Mouse (Mus musculus): ENCODE data around the gene Rgp1. TPM values are rescaled to one million over a fixed set of nuclear protein-coding genes. Genes with fewer than 3 reads are reported as not detected.
A peak's percentile ranks its signal among the peaks of the same experiment; 100 is the strongest.

The Rgp1 gene
- polyA plus RNA-seq, 1 experiment from 2014 or later: 13.7 TPM

GRCm38 (mm10) chr4:43560976-43561375 lies 17.5 kb upstream of the Rgp1 start:
- WGBS: 8% methylated on average over 2 of the region's 2 CpGs
- no peak for TF ChIP-seq CTCF (IDR thresholded peaks at IDR 0.05)
- no peak for TF ChIP-seq EP300 (IDR thresholded peaks at IDR 0.05)
- peak; percentile 25 for DNase-seq (ENCODE audit: low spot score)
- peak overlapping the region; percentile 93 for H3K9ac ChIP-seq (replicated peaks; ENCODE audit: low read depth)
- H3K4me3 ChIP-seq (ENCODE audit: low read depth, low read length): peak overlapping the region; percentile 80
- H3K36me3 ChIP-seq (ENCODE audit: insufficient read depth, low read length): peaks cover 17% of the 10 kb centered on the region
- ATAC-seq: no peak
- peak overlapping the region; percentile 67 for H3K4me2 ChIP-seq (replicated peaks; ENCODE audit: low read depth, low read length)
- peaks cover 39% of the 10 kb centered on the region for H3K4me1 ChIP-seq (ENCODE audit: insufficient read depth, low read depth, low read length)
- no peaks in the 10 kb centered on the region for H3K9me3 ChIP-seq (ENCODE audit: low read length)
- no peaks in the 10 kb centered on the region for H3K27me3 ChIP-seq (replicated peaks; ENCODE audit: insufficient read depth, low read length)
- peak overlapping the region; percentile 99 for H3K27ac ChIP-seq (ENCODE audit: low read length)

- Histone ChIP-seq H3K27ac (ENCODE audit: low read length) (peak overlapping the region; percentile 99), H3K36me3 (ENCODE audit: insufficient read depth, low read length) (peaks cover 20% of the 10 kb centered on the region), H3K27me3 (replicated peaks; ENCODE audit: insufficient read depth, low read length) (no peaks in the 10 kb centered on the region), H3K4me3 (ENCODE audit: low read depth, low read length) (peak overlapping the region; percentile 80), H3K9ac (replicated peaks; ENCODE audit: low read depth) (peak overlapping the region; percentile 93), H3K4me1 (ENCODE audit: insufficient read depth, low read depth, low read length) (peaks cover 39% of the 10 kb centered on the region), H3K9me3 (ENCODE audit: low read length) (no peaks in the 10 kb centered on the region), H3K4me2 (replicated peaks; ENCODE audit: low read depth, low read length) (peak overlapping the region; percentile 67)
- under 1% methylated on average over 16 of the region's 16 CpGs for WGBS
- no peak for DNase-seq (ENCODE audit: low spot score)
- TF ChIP-seq EP300 (IDR thresholded peaks at IDR 0.05) (peak; percentile 23; the same call in 1 of the 2 replicates), CTCF (IDR thresholded peaks at IDR 0.05) (no peak)
- no peak for ATAC-seq
These were observed 17.0 kb upstream of the Rgp1 start for GRCm38 (mm10) chr4:43561436-43561996.

GRCm38 (mm10) chr4:43561997-43562768 lies 16.3 kb upstream of the Rgp1 start, which contains the start of the genes Creb3 and Tln1:
Gene Creb3 (plus strand): TSS chr4:43562332.
Gene Tln1 (minus strand): TSS chr4:43562691.
- peak; percentile 88 for ATAC-seq
- WGBS: under 1% methylated on average over 62 of the region's 62 CpGs
- Histone ChIP-seq H3K4me1 (ENCODE audit: insufficient read depth, low read depth, low read length) (peaks cover 39% of the 10 kb centered on the region), H3K9me3 (ENCODE audit: low read length) (no peaks in the 10 kb centered on the region), H3K27me3 (replicated peaks; ENCODE audit: insufficient read depth, low read length) (no peaks in the 10 kb centered on the region), H3K9ac (replicated peaks; ENCODE audit: low read depth) (peak within 1 kb of the TSS; percentile 93), H3K27ac (ENCODE audit: low read length) (peak within 1 kb of the TSS; percentile 99), H3K36me3 (ENCODE audit: insufficient read depth, low read length) (peaks cover 27% of the 10 kb centered on the region), H3K4me3 (ENCODE audit: low read depth, low read length) (peak within 1 kb of the TSS; percentile 80), H3K4me2 (replicated peaks; ENCODE audit: low read depth, low read length) (peak within 1 kb of the TSS; percentile 67)
- peak; percentile 98 for DNase-seq (ENCODE audit: low spot score)
- TF ChIP-seq CTCF (IDR thresholded peaks at IDR 0.05) (peak; percentile 41), EP300 (IDR thresholded peaks at IDR 0.05) (peak; percentile 73; the same call in 1 of the 2 replicates)

GRCm38 (mm10) chr4:43562769-43563600 lies 15.5 kb upstream of the Rgp1 start:
- ATAC-seq: no peak; the same call in 1 of the 2 replicates

GRCm38 (mm10) chr4:43563601-43563875 lies 15.0 kb upstream of the Rgp1 start:
- TF ChIP-seq EP300 (IDR thresholded peaks at IDR 0.05) (no peak), CTCF (IDR thresholded peaks at IDR 0.05) (no peak)
- H3K9ac ChIP-seq (replicated peaks; ENCODE audit: low read depth): peak overlapping the region; percentile 93
- DNase-seq (ENCODE audit: low spot score): no peak
- ATAC-seq: no peak
- H3K27ac ChIP-seq (ENCODE audit: low read length): peak overlapping the region; percentile 99; the same call in 1 of the 2 replicates
- H3K4me2 ChIP-seq (replicated peaks; ENCODE audit: low read depth, low read length): peak overlapping the region; percentile 67
- peak overlapping the region; percentile 80 for H3K4me3 ChIP-seq (ENCODE audit: low read depth, low read length)
- H3K9me3 ChIP-seq (ENCODE audit: low read length): no peaks in the 10 kb centered on the region
- H3K36me3 ChIP-seq (ENCODE audit: insufficient read depth, low read length): peaks cover 40% of the 10 kb centered on the region
- WGBS: 59% methylated on average over 4 of the region's 4 CpGs
- H3K27me3 ChIP-seq (replicated peaks; ENCODE audit: insufficient read depth, low read length): no peaks in the 10 kb centered on the region
- H3K4me1 ChIP-seq (ENCODE audit: insufficient read depth, low read depth, low read length): peaks cover 27% of the 10 kb centered on the region

More at GRCm38 (mm10) chr4:43562769-43563600, 15.5 kb upstream of the Rgp1 start:
- DNase-seq (ENCODE audit: low spot score): peak; percentile 72
- Histone ChIP-seq H3K4me1 (ENCODE audit: insufficient read depth, low read depth, low read length) (peaks cover 32% of the 10 kb centered on the region), H3K9ac (replicated peaks; ENCODE audit: low read depth) (peak overlapping the region; percentile 93), H3K27ac (ENCODE audit: low read length) (peak overlapping the region; percentile 99), H3K4me3 (ENCODE audit: low read depth, low read length) (peak overlapping the region; percentile 80), H3K27me3 (replicated peaks; ENCODE audit: insufficient read depth, low read length) (no peaks in the 10 kb centered on the region), H3K4me2 (replicated peaks; ENCODE audit: low read depth, low read length) (peak overlapping the region; percentile 67), H3K36me3 (ENCODE audit: insufficient read depth, low read length) (peaks cover 35% of the 10 kb centered on the region), H3K9me3 (ENCODE audit: low read length) (no peaks in the 10 kb centered on the region)
- TF ChIP-seq EP300 (IDR thresholded peaks at IDR 0.05) (no peak; the same call in 1 of the 2 replicates), CTCF (IDR thresholded peaks at IDR 0.05) (no peak)
- WGBS: 4% methylated on average over 22 of the region's 22 CpGs

GRCm38 (mm10) chr4:43564231-43564630 lies 14.3 kb upstream of the Rgp1 start:
- Histone ChIP-seq H3K9me3 (ENCODE audit: low read length) (no peaks in the 10 kb centered on the region), H3K4me3 (ENCODE audit: low read depth, low read length) (no peak overlapping the region), H3K27me3 (replicated peaks; ENCODE audit: insufficient read depth, low read length) (no peaks in the 10 kb centered on the region), H3K36me3 (ENCODE audit: insufficient read depth, low read length) (peaks cover 40% of the 10 kb centered on the region), H3K27ac (ENCODE audit: low read length) (no peak overlapping the region), H3K4me2 (replicated peaks; ENCODE audit: low read depth, low read length) (no peak overlapping the region), H3K4me1 (ENCODE audit: insufficient read depth, low read depth, low read length) (peaks cover 20% of the 10 kb centered on the region), H3K9ac (replicated peaks; ENCODE audit: low read depth) (no peak overlapping the region)
- TF ChIP-seq CTCF (IDR thresholded peaks at IDR 0.05): no peak
- TF ChIP-seq EP300 (IDR thresholded peaks at IDR 0.05): 0 out of 2 replicates have a peak, but pooled peaks have one; percentile 25
- 35% methylated on average over 2 of the region's 2 CpGs for WGBS
- peak; percentile 61 for DNase-seq (ENCODE audit: low spot score)
- no peak for ATAC-seq
